Mouse (Mus musculus) lung, postnatal 0 days (tissue): ENCODE measurements at regions not wholly inside any gene's neighbourhood (a gene's known extent, or its start where the extent isn't known, plus 50 kb on each side); places are given as distances from the start of the nearest gene placed in this dataset.

Experiments used
- ATAC-seq: fragments of 200-750 bp; cut with Nextera tagmentation; 2 replicates; pipeline ENCODE4 v1.8.0; 2017; ENCODE audit warnings: moderate library complexity
- DNase-seq: peaks from one replicate; pipeline ENCODE4 v3.0.0-alpha.2; 2016; ENCODE audit warnings: low spot score
- H3K27ac ChIP-seq: fragments of 300-500 bp; sonication (generic); 2 replicates; pipeline ENCODE4 v1.5.1; 2014; ENCODE audit warnings: antibody characterized with exemption, mild to moderate bottlenecking, low read length, mixed read lengths
- H3K27me3 ChIP-seq: fragments of 300-500 bp; sonication (generic); replicated peaks from 2 replicates; pipeline ENCODE4 v1.6.1; 2014; ENCODE audit warnings: low read length, mixed read lengths; ENCODE audit not compliant: insufficient read depth
- H3K36me3 ChIP-seq: fragments of 300-500 bp; sonication (generic); 2 replicates; pipeline ENCODE4 v1.6.1; 2014; ENCODE audit warnings: low read length, mixed read lengths; ENCODE audit not compliant: insufficient read depth
- H3K4me1 ChIP-seq: fragments of 300-500 bp; sonication (generic); 2 replicates; pipeline ENCODE4 v1.6.1; 2014; ENCODE audit warnings: antibody characterized with exemption, low read depth, low read length, mixed read lengths; ENCODE audit not compliant: insufficient read depth
- H3K4me2 ChIP-seq: fragments of 300-500 bp; sonication (generic); replicated peaks from 2 replicates; pipeline ENCODE4 v1.6.1; 2014; ENCODE audit warnings: low read depth, mild to moderate bottlenecking, low read length, moderate library complexity, mixed read lengths
- H3K4me3 ChIP-seq: fragments of 300-500 bp; sonication (generic); 2 replicates; pipeline ENCODE4 v1.5.1; 2014; ENCODE audit warnings: low read depth, low read length
- H3K9ac ChIP-seq: fragments of 300-500 bp; sonication (generic); replicated peaks from 2 replicates; pipeline ENCODE4 v1.6.1; 2014; ENCODE audit warnings: low read depth, mild to moderate bottlenecking
- H3K9me3 ChIP-seq: fragments of 300-500 bp; sonication (generic); 2 replicates; pipeline ENCODE4 v1.6.1; 2016; ENCODE audit warnings: low read length, mixed read lengths
- CTCF ChIP-seq: IDR thresholded peaks from 2 replicates; pipeline ENCODE4 v1.5.1; 2016; ENCODE audit warnings: antibody characterized with exemption, mild to moderate bottlenecking
- EP300 ChIP-seq: IDR thresholded peaks from 2 replicates; pipeline ENCODE4 v1.6.1; 2016; ENCODE audit warnings: antibody characterized with exemption, mild to moderate bottlenecking, control low read depth
- WGBS: fragments of 180-500 bp; shearing (Covaris S2); extraction: QIAGEN DNeasy Blood & Tissue Kit; methylation state at CpG from one replicate; pipeline ENCODE4 v1.1.7; 2014; 5-methylcytosine and 5-hydroxymethylcytosine counted together

GRCm38 (mm10) chr1:57243607-57244408 is 133.6 kb upstream of the 1700066M21Rik start:
- Histone ChIP-seq H3K27ac (no peak overlapping the region), H3K4me2 (no peak overlapping the region), H3K4me3 (no peak overlapping the region), H3K9me3 (no peaks in the 10 kb centered on the region), H3K36me3 (no peaks in the 10 kb centered on the region), H3K4me1 (no peaks in the 10 kb centered on the region), H3K27me3 (no peaks in the 10 kb centered on the region), H3K9ac (no peak overlapping the region)
- DNase-seq (no peak), ATAC-seq (no peak)
- 78% methylated on average over 6 of the region's 6 CpGs for WGBS
- TF ChIP-seq EP300 (no peak), CTCF (no peak)

GRCm38 (mm10) chr1:57259626-57260025 is 117.8 kb upstream of the 1700066M21Rik start:
- Histone ChIP-seq H3K27ac (no peak overlapping the region), H3K9ac (no peak overlapping the region), H3K4me2 (no peak overlapping the region), H3K4me1 (no peaks in the 10 kb centered on the region), H3K27me3 (no peaks in the 10 kb centered on the region), H3K36me3 (no peaks in the 10 kb centered on the region), H3K9me3 (no peaks in the 10 kb centered on the region), H3K4me3 (no peak overlapping the region)
- 72% methylated on average over 7 of the region's 7 CpGs for WGBS
- DNase-seq (no peak), ATAC-seq (no peak)
- TF ChIP-seq CTCF (no peak), EP300 (no peak)

GRCm38 (mm10) chr1:57265012-57265760 is 112.2 kb upstream of the 1700066M21Rik start:
- ATAC-seq (no peak), DNase-seq (no peak)
- Histone ChIP-seq H3K36me3 (no peaks in the 10 kb centered on the region), H3K27me3 (no peaks in the 10 kb centered on the region), H3K9me3 (no peaks in the 10 kb centered on the region), H3K4me1 (no peaks in the 10 kb centered on the region), H3K4me3 (no peak overlapping the region), H3K9ac (no peak overlapping the region), H3K4me2 (no peak overlapping the region), H3K27ac (no peak overlapping the region)
- WGBS = 36% methylated on average over 12 of the region's 12 CpGs
- TF ChIP-seq EP300 (no peak), CTCF (no peak)

- WGBS = 32% methylated on average over 4 of the region's 4 CpGs
- Histone ChIP-seq H3K4me2 (no peak overlapping the region), H3K27ac (no peak overlapping the region), H3K36me3 (no peaks in the 10 kb centered on the region), H3K27me3 (no peaks in the 10 kb centered on the region), H3K9ac (no peak overlapping the region), H3K4me3 (no peak overlapping the region), H3K9me3 (no peaks in the 10 kb centered on the region), H3K4me1 (no peaks in the 10 kb centered on the region)
- ATAC-seq (no peak), DNase-seq (peak; percentile 15)
- TF ChIP-seq EP300 (no peak), CTCF (no peak)
Observed at GRCm38 (mm10) chr1:57266695-57267094, 110.7 kb upstream of the 1700066M21Rik start.

- ATAC-seq (no peak), DNase-seq (no peak)
- Histone ChIP-seq H3K4me2 (no peak overlapping the region), H3K9ac (no peak overlapping the region), H3K27me3 (no peaks in the 10 kb centered on the region), H3K27ac (no peak overlapping the region), H3K36me3 (no peaks in the 10 kb centered on the region), H3K9me3 (no peaks in the 10 kb centered on the region), H3K4me3 (no peak overlapping the region), H3K4me1 (no peaks in the 10 kb centered on the region)
- WGBS = 14% methylated on average over 2 of the region's 2 CpGs
- TF ChIP-seq EP300 (no peak), CTCF (no peak)
Observed at GRCm38 (mm10) chr1:57267851-57268250, 109.6 kb upstream of the 1700066M21Rik start.

GRCm38 (mm10) chr1:57269679-57270354 is 107.6 kb upstream of the 1700066M21Rik start:
- no peak overlapping the region for H3K4me2 ChIP-seq
- peak; percentile 41; the same call in 1 of the 2 replicates for ATAC-seq
- H3K36me3 ChIP-seq = no peaks in the 10 kb centered on the region
- H3K9ac ChIP-seq = no peak overlapping the region
- 43% methylated on average over 13 of the region's 13 CpGs for WGBS
- no peaks in the 10 kb centered on the region for H3K27me3 ChIP-seq
- no peak overlapping the region for H3K4me3 ChIP-seq
- H3K4me1 ChIP-seq = no peaks in the 10 kb centered on the region
- no peaks in the 10 kb centered on the region for H3K9me3 ChIP-seq
- TF ChIP-seq CTCF = peak; percentile 71
- no peak for TF ChIP-seq EP300
- H3K27ac ChIP-seq = no peak overlapping the region
- peak; percentile 42 for DNase-seq
